Mouse (Mus musculus) Muller cell, postnatal 12 days (primary cell): Measurements from ENCODE around the gene Cacna1c.
"Not testable (repeated sequence)": the region's sequence is repeated elsewhere in the genome, so short reads cannot be mapped to it uniquely, and the experiment has no call there.

Source experiments
- DNase-seq: peaks from one replicate; pipeline ENCODE4 v3.0.0-alpha.2; 2015; ENCODE audit errors: inconsistent ontology term

The Cacna1c gene

GRCm38 (mm10) chr6:118595681-118596055, 600.5 kb downstream of the Cacna1c start:
- no peak for DNase-seq

GRCm38 (mm10) chr6:118594833-118595680, 601.2 kb downstream of the Cacna1c start:
- DNase-seq = no peak

GRCm38 (mm10) chr6:118594070-118594469, 602.1 kb downstream of the Cacna1c start:
- no peak for DNase-seq

DNA sequence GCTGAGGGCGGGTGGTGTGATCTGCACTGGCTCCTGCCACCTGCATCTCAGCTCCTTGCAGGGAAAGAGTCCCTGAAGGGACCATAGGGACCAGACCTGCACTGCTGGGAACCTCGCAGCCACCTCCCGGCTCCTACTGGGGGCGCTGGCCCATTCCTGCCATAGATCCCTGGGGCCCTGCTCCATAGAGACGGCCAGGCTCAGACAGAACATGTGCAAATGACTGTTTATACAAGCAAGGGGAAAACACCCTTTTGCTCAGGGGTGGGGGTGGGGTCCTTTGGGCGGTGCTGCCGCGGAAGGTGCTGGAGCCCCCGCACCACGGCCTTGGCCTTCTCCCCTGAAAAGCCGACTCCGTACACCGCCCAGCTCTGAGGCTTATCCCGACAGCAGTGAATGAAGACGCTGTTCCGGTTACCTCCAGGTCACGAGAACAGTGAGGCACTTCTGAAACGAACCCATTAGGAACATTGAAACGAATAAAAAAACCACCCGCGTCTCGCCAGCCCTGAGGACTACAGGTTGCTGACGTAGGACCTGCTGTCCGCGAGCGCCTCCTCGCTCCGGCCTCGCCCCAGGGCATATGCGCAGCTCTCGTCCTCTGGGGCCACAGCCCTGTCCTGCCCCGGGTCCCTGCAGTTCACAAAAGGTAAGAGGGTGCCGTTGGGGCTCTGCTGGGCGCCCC, 602.7 kb downstream of the Cacna1c start:
- DNase-seq = peak; percentile 35

DNA sequence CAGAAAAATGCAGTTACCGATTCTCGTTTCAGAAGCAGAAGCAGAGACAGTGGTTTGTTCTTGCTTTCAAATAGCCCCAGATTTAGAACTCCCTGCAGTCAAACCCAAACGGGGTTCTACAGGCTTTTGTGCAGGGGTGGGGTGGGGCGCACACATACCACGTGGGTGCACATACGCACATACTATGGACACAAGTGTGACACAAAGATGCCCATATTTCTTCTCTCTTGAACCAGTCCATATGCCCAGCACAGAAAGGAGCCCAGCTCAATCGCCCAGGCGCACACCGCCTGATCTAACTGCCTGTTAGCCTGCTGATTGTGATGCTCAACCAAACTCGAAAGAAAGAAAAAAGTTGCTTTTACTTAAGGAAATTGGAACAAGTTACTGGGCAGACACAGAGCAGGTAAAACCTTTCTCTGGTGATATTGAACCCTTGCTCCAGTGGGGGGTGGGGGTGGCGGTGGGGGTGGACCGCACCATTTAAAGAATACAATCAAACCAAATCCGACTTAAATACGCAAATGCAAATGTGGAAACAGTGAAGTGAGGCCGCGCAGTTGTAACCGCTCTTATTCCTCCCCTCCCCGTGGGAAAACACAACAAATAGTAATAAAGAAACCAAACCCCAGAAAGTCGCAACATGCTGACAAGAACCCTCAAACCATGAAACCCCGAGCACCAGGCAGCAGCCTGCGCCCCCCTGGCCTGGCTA, 603.4 kb downstream of the Cacna1c start:
- DNase-seq = no peak

DNA sequence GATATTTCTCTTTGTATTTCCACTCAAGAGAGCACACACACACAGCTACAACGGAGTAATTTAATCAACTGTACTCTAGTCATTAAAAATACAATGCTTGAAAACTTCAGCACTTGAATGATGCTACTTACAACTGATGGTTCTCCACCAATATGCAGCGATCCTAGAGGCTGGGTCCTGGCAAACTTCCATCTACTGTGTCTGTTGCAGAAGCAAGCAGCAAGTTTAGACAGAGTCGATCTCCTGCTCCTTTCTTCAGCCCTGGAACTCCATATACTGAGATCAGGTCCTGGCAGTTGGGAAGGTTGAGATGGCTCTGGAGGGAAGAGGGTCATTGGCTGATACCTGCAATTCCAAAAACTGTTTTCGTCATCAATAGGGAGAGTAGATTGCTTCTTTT, 617.5 kb downstream of the Cacna1c start:
- not testable (repeated sequence) for DNase-seq

DNA sequence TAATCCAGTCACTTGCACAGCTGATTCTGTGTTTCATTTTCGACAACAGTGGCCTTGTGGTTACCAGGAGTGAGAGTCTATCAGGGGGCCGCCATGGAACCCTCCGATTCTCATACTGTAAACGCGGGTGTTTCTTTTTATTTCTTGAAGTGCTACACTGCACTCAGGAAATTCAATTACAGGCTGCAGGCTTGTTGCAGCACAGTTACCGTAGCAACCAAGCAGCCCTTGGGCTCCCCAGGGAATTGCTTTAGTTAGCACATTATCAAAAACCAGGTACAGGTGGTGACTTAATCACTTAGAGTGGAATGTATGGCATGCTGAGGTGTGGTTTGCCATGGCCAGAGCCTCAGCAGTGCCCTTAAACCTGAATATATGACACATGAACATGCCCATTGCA, 621.9 kb downstream of the Cacna1c start:
- DNase-seq = no peak

- no peak for DNase-seq
These were observed 628.4 kb downstream of the Cacna1c start for GRCm38 (mm10) chr6:118567816-118568215.

DNA sequence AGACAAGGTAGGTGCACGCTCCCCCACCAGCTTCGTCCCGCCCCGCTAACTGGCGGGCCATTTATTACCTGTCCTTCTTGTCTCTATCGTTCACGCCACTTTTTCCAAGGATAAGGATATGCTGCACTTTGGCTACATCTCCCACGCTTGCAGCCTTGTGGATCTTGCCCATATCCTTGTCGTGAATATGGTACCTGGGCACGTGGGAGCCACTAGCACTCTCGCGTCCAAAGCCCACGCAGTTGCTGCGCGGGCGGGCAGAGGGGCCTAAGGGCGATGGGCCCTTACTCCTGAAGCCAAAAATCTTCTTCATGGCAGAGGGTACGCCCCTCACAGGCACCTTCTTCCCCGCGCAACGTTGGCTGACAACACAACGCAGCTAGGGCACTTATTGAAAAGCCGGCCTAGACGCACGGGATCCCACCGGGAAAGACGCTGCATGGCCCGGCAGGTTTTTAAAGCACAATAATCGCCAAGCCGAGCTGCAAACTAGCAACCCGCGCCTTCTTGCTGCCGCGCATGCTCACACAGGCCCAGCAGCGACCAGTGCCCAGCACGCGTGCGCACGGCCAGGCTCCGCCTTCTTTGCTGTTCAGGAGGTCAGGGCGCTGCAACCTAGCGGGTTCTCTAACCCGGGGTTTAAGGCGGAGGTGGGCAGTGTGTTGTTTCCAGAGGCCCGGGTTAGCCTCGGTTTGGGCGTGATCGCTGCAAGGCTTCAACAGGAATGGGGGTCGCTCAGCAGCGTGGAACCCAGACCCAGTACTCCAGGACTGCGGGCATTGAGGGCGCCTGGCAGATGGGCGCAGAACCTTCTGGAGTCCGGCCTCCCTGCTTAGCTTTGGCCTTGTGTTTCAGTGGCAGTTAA, 634.2 kb downstream of the Cacna1c start, which contains the start of gene Ankrd26:
Ankrd26 (minus strand) TSS at position 482 of the 865 bp plus-strand sequence.
- peak; percentile 91 for DNase-seq

DNA sequence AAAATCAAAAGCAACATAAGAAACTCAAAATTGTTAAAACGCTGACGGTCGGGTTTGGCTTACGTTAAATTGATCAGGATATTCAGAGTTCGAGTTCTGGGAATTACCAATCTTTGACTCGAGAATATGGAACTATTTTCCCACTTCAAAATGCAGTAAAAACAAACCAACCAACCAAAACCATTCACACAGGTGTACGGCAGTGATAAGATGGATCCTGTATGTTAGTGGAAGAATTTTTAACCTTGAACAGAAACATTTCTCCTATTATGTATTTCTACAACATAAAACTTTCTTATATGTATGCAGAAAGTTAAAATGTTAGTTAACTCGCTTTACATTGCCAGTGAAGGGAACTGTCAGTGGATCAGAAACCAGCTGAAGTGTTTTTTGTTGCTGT, 635.0 kb downstream of the Cacna1c start:
- DNase-seq = no peak

DNA sequence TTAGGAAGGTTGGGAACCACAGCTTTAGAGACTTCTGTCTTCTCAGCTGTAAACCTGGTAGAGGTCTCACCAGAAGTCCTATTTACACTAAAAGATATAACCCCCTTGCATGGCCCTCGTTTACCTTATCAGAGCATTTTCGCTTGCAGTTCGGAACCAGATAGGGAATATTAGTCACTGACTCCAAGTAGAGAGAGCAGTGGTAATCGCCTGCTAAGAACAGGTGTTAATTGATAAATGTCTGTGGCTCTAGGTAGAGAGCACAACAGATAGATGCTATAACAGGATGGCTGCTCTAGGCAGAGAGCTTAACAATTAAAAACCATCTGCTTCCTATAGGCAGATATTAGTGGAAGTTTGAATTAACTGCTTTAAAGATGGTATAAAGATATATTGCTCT, 657.6 kb downstream of the Cacna1c start:
- no peak for DNase-seq
